Mouse (Mus musculus) hindbrain, embryonic 15.5 days (tissue): ENCODE results near the gene Lhx6. TPM values are rescaled to one million over a fixed set of nuclear protein-coding genes. Genes with fewer than 3 reads are reported as not detected.

ENCODE experiments used
- ATAC-seq: fragments of 200-750 bp; cut with Nextera tagmentation; 2 replicates; pipeline ENCODE4 v1.8.0; 2017; ENCODE audit warnings: low read depth, moderate number of reproducible peaks, moderate TSS enrichment; ENCODE audit not compliant: low FRiP score
- H3K27ac ChIP-seq: fragments of 300-500 bp; sonication (generic); replicated peaks from 2 replicates; pipeline ENCODE4 v1.5.1; 2015; ENCODE audit warnings: mild to moderate bottlenecking, inconsistent platforms
- H3K27me3 ChIP-seq: fragments of 300-500 bp; sonication (generic); 2 replicates; pipeline ENCODE4 v1.6.1; 2015; ENCODE audit warnings: control low read depth, inconsistent platforms
- H3K36me3 ChIP-seq: fragments of 300-500 bp; sonication (generic); 2 replicates; pipeline ENCODE4 v1.6.1; 2015; ENCODE audit warnings: control low read depth, inconsistent platforms
- H3K4me1 ChIP-seq: fragments of 300-500 bp; sonication (generic); replicated peaks from 2 replicates; pipeline ENCODE4 v1.6.1; 2015; ENCODE audit warnings: control low read depth, inconsistent platforms
- H3K4me2 ChIP-seq: fragments of 300-500 bp; sonication (generic); 2 replicates; pipeline ENCODE4 v1.6.1; 2015; ENCODE audit warnings: moderate library complexity, mild to moderate bottlenecking, inconsistent platforms
- H3K4me3 ChIP-seq: fragments of 300-500 bp; sonication (generic); 2 replicates; pipeline ENCODE4 v1.5.1; 2015; ENCODE audit warnings: mild to moderate bottlenecking, inconsistent platforms
- H3K9ac ChIP-seq: fragments of 300-500 bp; sonication (generic); 2 replicates; pipeline ENCODE4 v1.6.1; 2015; ENCODE audit warnings: inconsistent platforms
- H3K9me3 ChIP-seq: fragments of 300-500 bp; sonication (generic); 2 replicates; pipeline ENCODE4 v1.6.1; 2016; ENCODE audit warnings: control low read depth, inconsistent platforms
- WGBS: fragments of 180-500 bp; shearing (Covaris S2); methylation state at CpG from one replicate; pipeline ENCODE4 v1.1.7; 2015; 5-methylcytosine and 5-hydroxymethylcytosine counted together
- polyA plus RNA-seq: library from polyadenylated mRNA; unstranded; fragments of >200 nt; fragmentation: Nextera tagmentation; extraction: Ambion mirVana; gene quantifications from 2 replicates; pipeline ENCODE4 v1.2.1, GENCODE M21; 2015

Lhx6 gene
- polyA plus RNA-seq, 1 experiment from 2014 or later, result 1.3 TPM

DNA sequence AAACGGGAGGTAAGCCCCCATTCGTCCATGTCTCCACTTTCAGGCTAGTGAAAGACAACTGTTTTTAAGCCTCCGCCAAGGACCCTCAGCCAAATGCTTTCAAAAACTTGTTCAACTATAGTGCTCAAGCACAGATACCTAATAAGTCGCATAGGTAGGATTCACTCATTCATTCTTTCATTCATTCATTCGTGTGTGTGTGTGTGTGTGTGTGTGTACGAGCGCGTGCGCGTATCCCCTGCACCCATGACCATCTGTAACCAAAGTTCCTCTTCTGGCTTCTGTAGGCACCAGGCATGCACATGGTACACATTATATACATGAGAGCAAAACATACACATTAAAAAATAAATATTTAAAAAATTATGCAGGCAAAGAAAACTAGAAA lies 55.6 kb downstream of the Lhx6 start:
- Histone ChIP-seq H3K4me2 (peak overlapping the region; percentile 61), H3K4me3 (peak overlapping the region; percentile 65), H3K27ac (no peak overlapping the region), H3K4me1 (peaks cover 21% of the 10 kb centered on the region), H3K27me3 (no peaks in the 10 kb centered on the region; the same call in 1 of the 2 replicates), H3K36me3 (no peaks in the 10 kb centered on the region), H3K9ac (no peak overlapping the region), H3K9me3 (no peaks in the 10 kb centered on the region)
- WGBS, result 46% methylated on average over 10 of the region's 10 CpGs
- peak; percentile 58 for ATAC-seq

DNA sequence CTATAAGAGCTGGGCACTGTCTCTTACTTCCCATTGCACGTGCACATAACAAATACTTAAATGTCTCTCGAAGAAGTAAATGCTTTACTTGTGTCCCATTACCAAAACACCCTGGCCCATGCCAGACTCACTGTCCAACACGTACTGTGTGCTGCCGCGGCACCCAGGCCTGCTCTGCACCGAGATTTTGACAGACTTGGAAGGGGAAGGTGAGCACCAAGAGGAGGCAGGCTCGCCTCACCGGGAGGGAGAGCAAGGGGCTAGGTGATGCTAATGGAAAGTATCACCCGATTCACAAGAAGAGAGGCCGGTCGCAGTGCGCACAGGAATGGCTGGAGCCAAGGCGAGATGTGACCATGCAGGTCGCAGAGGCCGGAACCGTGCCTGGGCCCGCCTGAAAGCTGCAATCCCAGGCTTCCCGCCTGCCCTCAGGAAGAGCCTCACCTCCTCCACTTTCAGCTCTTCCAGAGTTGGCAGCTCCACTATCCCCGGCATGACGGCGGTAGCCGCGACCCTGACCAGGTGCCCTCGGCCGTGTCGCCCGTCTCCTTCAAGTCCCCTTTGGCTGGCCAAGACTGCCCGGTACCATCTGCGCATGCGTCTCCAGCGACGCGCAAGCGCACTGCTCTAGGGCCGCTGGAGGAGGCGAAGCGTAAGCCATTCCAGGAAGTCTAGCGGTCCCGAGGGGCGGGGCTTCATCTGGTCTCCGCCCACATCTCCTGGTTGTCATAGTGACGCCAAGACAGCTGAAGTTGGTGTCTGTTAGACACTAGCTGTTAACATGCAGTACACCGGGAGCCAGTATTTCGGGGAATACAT lies 56.3 kb downstream of the Lhx6 start, which contains the start of the genes Ndufa8 and Morn5:
Gene Ndufa8 (minus strand): TSS at position 659 of the 819 bp plus-strand sequence.
Gene Morn5 (plus strand): TSS at position 711 of the 819 bp plus-strand sequence.
- peak within 1 kb of the TSS; percentile 65 for H3K4me3 ChIP-seq
- peak; percentile 98 for ATAC-seq
- H3K4me1 ChIP-seq, result peaks cover 21% of the 10 kb centered on the region
- peak within 1 kb of the TSS; percentile 61 for H3K4me2 ChIP-seq
- no peaks in the 10 kb centered on the region; the same call in 1 of the 2 replicates for H3K27me3 ChIP-seq
- peak within 1 kb of the TSS; percentile 76 for H3K9ac ChIP-seq
- WGBS, result under 1% methylated on average over 44 of the region's 44 CpGs
- no peaks in the 10 kb centered on the region for H3K9me3 ChIP-seq
- peak within 1 kb of the TSS; percentile 64 for H3K27ac ChIP-seq
- no peaks in the 10 kb centered on the region for H3K36me3 ChIP-seq

DNA sequence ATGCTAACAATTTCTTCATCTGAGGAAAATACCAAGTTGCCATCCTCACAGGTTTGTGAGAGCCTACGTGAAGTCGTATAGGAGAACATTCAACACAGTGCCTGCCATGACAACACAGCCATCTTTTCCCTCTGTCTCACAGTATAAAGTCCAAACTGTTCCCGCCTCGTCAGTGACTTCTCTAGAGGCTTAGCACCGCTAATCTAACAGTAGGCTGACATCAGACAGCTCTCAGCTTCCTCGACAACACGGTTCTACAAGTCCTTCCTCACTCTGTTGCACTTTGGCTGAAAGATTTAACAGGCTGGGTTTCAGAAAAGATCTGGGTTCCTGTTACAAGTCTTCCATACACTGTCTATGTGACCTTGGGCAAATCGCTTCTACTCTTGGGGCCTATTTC lies 57.0 kb downstream of the Lhx6 start:
- peaks cover 6% of the 10 kb centered on the region; the same call in 1 of the 2 replicates for H3K36me3 ChIP-seq

DNA sequence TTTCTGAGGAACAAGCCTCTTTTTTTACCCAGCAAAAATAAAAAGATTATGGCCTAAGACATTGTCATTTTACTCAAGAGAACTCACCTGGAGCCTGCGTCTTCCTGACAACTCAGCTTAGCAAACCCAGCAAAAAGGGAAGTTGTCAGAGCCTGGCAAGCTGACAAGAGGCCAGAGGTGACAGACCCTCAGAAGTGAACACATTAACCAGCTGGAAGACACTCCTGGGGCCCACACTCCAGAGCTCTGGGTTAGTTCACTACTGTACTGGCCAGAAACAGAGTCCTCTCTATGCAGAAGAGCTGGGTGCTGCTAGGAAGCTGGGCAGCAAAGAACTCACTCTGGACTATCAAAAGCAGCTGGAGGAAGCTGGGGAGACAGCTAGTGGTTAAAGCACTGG lies 64.3 kb downstream of the Lhx6 start:
- 89% methylated on average over 1 of the region's 1 CpGs for WGBS

More for the DNA sequence above, 57.0 kb downstream of the Lhx6 start:
- Histone ChIP-seq H3K27ac (no peak overlapping the region), H3K27me3 (no peaks in the 10 kb centered on the region), H3K4me2 (peak overlapping the region; percentile 61), H3K9me3 (no peaks in the 10 kb centered on the region), H3K4me1 (peaks cover 21% of the 10 kb centered on the region), H3K4me3 (peak overlapping the region; percentile 65), H3K9ac (peak overlapping the region; percentile 76)
- WGBS, result 76% methylated on average over 8 of the region's 8 CpGs
- ATAC-seq, result no peak

DNA sequence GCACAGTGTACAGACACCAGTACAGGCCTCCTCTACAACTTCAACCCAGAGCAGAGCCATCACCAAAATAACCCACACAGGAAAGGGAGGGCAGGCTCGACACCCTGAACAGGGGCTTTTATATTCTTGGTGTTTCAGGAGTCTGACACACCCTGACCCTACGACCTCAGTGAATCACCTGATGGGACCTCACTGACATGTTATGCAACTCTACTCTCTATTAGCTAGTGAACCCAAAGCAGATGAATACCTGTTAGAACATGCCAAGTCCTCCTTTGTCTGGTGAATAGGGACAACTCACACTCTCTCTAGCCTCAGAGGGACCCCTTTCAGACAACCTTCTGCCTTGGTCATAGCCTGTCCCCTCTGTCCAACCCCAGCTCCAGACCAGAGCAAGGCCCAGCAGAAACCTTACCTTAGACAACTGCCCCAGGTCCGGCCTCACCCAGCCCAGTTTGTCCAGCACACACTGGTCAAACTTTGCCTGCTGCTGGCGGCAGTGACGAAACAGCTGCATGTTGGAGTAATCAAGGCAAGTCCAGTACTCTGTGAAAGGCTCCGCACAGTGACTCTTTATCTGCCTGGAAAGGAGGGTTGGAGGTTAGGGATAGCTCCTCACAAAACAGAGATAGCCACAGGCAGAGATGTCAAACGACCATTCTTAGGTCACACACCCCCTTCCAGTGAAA lies 65.8 kb downstream of the Lhx6 start:
- peaks cover 42% of the 10 kb centered on the region for H3K36me3 ChIP-seq
- H3K27me3 ChIP-seq, result no peaks in the 10 kb centered on the region
- H3K9ac ChIP-seq, result no peak overlapping the region
- no peak overlapping the region for H3K4me3 ChIP-seq
- H3K4me1 ChIP-seq, result 0 out of 2 replicates have a peak, but pooled peaks cover 5% of the 10 kb centered on the region
- H3K4me2 ChIP-seq, result no peak overlapping the region
- WGBS, result 88% methylated on average over 7 of the region's 7 CpGs
- no peak for ATAC-seq
- H3K27ac ChIP-seq, result no peak overlapping the region
- H3K9me3 ChIP-seq, result no peaks in the 10 kb centered on the region

More for the DNA sequence above, 64.3 kb downstream of the Lhx6 start:
- no peak for ATAC-seq
- Histone ChIP-seq H3K27ac (no peak overlapping the region), H3K9me3 (no peaks in the 10 kb centered on the region), H3K4me2 (no peak overlapping the region), H3K36me3 (peaks cover 40% of the 10 kb centered on the region), H3K9ac (no peak overlapping the region), H3K4me3 (no peak overlapping the region), H3K4me1 (0 out of 2 replicates have a peak, but pooled peaks cover 5% of the 10 kb centered on the region), H3K27me3 (no peaks in the 10 kb centered on the region)

DNA sequence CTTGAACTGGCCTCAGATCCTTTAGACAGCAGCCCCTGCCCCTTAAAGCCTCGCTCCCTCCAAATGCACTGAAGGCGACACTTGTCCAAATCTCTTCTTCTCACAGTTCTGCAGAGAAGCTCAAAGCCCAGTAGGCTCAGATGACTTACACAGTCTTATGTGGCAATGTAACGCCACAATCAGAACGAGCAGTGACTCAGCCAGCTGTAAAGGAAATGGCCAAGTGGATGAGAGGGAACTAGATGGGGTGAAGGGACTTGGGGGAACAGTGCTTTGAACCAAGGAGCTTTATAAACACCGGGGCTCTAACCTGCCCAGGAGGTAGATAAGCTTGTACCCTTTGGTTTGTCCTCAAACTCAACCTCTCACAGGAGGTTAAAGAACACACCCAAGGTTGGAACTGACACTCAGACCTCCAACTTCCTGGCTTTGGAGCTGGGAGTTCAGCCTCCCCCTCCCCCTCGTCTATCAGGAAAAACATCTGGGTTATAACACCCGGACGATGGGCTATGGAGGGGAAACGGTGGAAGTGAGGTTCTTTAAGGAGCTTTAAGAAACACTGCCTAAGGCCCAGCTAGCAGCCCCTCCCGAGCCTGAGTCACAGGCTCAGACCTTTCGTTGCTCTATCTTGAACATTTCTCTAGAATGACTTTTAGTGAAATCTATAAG lies 69.7 kb downstream of the Lhx6 start:
- peaks cover 33% of the 10 kb centered on the region for H3K36me3 ChIP-seq
- no peak overlapping the region for H3K4me3 ChIP-seq
- no peak overlapping the region for H3K27ac ChIP-seq
- H3K9ac ChIP-seq, result no peak overlapping the region
- WGBS, result 83% methylated on average over 11 of the region's 11 CpGs
- H3K27me3 ChIP-seq, result no peaks in the 10 kb centered on the region
- H3K4me2 ChIP-seq, result no peak overlapping the region
- H3K4me1 ChIP-seq, result no peaks in the 10 kb centered on the region
- no peak for ATAC-seq
- H3K9me3 ChIP-seq, result no peaks in the 10 kb centered on the region

DNA sequence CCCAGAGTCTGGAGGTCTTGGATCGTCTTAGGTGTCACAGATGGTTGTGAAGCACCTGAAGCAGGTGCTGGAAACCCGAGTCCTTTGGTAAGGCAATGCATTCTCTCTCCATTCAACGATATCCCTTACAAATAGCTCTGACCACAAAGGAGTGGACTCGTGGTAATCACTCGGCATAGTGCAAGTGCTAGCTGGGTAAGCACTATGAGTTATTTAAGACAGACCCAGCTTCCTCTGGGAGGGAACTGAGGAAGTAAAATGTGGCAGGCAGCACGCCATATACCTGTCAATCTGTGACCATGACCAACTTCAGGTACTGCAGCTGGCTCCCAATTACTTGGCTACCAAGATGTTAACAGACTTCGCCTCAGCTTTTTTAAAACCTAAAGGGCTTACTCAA lies 70.3 kb downstream of the Lhx6 start:
- Histone ChIP-seq H3K4me3 (no peak overlapping the region), H3K36me3 (peaks cover 33% of the 10 kb centered on the region), H3K4me1 (no peaks in the 10 kb centered on the region), H3K9me3 (no peaks in the 10 kb centered on the region), H3K27me3 (no peaks in the 10 kb centered on the region), H3K9ac (no peak overlapping the region), H3K27ac (no peak overlapping the region), H3K4me2 (no peak overlapping the region)
- 92% methylated on average over 7 of the region's 7 CpGs for WGBS
- ATAC-seq, result no peak

DNA sequence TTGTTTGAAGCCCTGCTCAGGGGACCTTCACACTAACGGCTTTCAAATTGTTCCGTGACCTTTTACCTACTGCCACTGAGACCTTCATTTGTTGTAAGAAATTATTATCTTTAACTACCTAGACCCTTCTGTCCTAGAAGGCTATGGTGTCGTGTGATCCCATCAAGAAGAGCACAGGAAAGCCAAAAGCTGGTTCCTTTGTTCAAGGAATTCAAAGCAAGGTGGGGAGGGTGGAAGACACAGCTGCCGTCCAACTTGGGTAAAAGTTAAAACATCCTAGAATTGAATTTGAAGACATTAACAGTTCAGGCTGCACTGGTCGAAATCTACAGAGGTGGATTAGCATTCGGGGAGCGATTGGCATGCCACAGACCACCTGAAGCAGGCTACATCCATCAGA lies 71.2 kb downstream of the Lhx6 start:
- WGBS, result 82% methylated on average over 7 of the region's 7 CpGs
- no peak overlapping the region for H3K27ac ChIP-seq
- no peak overlapping the region for H3K4me3 ChIP-seq
- no peak overlapping the region for H3K4me2 ChIP-seq
- no peaks in the 10 kb centered on the region for H3K9me3 ChIP-seq
- ATAC-seq, result no peak
- H3K27me3 ChIP-seq, result no peaks in the 10 kb centered on the region
- H3K36me3 ChIP-seq, result peaks cover 30% of the 10 kb centered on the region
- no peaks in the 10 kb centered on the region for H3K4me1 ChIP-seq
- H3K9ac ChIP-seq, result no peak overlapping the region

DNA sequence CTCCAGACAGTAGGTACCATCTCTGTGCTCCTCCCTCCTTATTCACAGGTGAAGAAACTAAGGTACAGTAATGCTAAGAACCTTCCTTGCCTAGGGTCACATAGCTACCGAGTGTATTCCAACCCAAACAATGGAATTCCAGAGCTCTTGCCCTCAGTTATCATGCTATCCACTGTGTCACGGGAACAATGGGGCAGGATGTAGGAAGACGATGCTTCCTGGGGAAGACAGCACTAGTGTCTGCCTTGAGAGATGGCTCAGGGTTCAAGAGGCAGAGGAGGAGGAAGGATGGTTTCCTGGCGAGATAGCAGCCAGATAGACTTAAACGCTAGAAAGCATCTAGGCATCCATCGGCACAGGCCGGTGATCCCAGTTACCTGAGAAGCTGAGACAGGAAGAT lies 72.3 kb downstream of the Lhx6 start:
- H3K4me3 ChIP-seq, result no peak overlapping the region
- peaks cover 19% of the 10 kb centered on the region for H3K36me3 ChIP-seq
- ATAC-seq, result no peak
- no peaks in the 10 kb centered on the region for H3K4me1 ChIP-seq
- no peaks in the 10 kb centered on the region for H3K27me3 ChIP-seq
- H3K9ac ChIP-seq, result no peak overlapping the region
- H3K27ac ChIP-seq, result no peak overlapping the region
- H3K9me3 ChIP-seq, result no peaks in the 10 kb centered on the region
- H3K4me2 ChIP-seq, result no peak overlapping the region
- WGBS, result 79% methylated on average over 7 of the region's 7 CpGs
